Mouse (Mus musculus) adrenal gland, adult (tissue): ENCODE measurements around the gene Ift20.
"Not testable (repeated sequence)": the region's sequence is repeated elsewhere in the genome, so short reads cannot be mapped to it uniquely, and the experiment has no call there.

Experiments
- DNase-seq, 2 experiments: peaks; one replicate each; pipeline ENCODE4 v3.0.0; 2022 to 2023; ENCODE audit warnings: low spot score in 1 of 2; ENCODE audit not compliant: inconsistent age in 2 of 2

Ift20 gene

DNA sequence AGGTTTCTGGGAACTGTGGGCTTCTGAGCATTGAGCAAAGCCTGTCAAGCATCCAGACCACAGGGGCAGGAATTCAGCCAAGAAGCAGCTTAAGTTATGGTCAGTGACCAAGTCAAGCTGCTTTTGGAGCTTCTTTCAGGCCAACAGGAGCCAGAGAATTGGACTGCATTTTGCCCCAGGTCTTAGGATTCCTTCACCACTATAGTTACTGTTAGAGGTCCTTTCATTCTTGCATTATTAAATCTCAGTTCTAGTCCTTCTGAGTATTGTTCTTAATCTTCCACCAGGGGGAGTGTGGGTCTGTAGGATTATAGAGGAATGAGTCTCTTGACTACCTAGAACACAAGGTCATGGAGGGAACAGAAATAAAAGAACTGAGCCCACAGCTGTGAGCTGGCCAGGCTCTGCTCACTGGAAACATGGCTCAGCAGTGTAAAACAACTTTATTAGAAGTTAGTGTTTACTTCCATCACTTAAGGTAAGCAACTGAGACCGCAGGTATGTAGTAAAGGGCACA is 13.6 kb upstream of the Ift20 start:
- DNase-seq = peak in 1 of 2 experiments; percentile 66

DNA sequence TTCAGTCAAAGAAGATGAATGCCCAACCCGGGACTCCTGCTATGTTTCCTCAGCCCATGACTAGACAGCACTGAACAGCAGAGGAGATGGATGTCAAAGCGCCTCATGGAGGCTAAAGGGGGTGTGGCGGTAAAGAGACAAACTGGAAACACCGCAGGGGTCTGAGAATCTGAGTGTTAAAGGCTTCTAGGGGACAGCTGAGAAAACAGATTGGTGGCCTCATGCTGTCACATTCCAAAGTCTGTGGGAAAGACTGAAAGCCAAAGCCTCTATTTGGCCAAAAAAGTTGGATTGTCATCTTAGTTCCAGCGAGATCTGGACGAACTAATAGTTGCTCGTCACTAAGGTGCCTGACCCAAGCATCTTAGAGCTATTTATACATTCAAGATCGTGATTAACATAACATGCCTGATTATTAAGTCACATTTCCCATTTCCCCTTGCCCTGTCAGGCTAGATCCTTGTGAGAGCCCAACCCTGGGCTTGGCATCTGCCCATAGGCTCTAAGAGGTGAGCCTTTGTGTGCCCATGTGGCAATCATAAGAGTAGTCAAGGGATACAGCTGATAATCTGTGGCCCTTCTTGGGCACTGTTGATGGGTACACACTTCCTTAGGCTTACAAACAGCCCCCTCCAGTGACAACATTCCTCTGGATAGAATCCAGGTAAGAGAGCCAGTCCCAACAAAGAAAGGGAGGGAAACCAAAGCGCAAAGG is 12.8 kb upstream of the Ift20 start:
- no peak for DNase-seq

DNA sequence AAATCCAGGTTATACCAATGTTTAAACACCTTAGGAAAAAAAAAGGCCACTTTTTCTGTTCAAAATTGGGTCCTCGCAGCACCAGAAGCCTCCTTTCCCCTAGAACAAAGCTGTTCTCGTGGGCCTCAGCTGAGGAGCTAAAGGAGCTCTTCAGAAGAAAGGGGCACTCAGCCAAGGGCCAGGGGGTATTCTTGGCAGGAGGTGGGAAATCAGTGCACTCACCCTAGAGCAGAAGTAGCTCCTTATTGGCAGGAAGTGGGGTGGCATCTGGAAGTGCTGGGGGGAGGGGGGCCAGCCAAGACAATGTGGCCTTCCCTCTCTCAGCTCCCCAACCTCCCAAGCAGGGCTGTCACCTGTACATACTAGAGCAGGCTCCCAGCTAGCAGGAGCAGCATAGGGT is 11.3 kb upstream of the Ift20 start:
- DNase-seq = no peak

DNA sequence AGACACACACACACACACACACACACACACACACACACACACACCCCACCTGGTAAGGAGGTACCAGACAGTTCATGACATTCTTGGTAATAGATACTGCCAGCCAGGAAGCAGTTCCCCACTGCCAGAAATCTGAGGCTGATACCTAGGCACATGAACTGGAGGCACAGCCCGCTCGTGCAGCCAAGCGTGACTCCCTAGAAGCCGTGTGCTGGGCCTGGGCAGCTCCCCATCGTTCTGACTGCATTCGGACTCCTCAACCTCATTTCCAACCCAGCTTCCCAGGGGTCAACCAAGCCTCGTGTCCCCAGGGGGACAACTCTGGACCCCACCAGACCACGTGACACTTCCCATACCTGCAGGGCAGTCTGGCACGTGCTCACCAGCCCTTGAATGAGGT is 7.4 kb upstream of the Ift20 start:
- DNase-seq = no peak

DNA sequence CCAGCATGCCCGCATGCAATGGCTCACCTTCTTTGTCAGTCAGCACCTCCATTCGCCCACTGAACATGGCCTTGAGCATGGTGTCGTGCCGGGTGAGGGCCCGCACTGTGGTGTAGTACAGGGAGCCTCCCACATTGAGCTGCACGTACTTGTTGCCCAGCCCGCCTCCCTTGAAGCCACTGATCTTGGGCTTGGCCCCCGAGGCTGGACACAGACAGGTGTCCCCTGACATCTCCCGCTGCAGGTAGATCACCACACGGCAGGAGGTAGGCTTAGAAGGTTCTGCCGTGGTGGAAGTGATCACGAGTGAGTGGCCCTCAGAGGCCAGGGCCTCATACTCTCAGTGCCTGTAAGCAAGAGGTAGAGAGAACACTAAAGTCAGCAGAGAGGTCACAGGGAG is 6.2 kb upstream of the Ift20 start:
- no peak for DNase-seq

DNA sequence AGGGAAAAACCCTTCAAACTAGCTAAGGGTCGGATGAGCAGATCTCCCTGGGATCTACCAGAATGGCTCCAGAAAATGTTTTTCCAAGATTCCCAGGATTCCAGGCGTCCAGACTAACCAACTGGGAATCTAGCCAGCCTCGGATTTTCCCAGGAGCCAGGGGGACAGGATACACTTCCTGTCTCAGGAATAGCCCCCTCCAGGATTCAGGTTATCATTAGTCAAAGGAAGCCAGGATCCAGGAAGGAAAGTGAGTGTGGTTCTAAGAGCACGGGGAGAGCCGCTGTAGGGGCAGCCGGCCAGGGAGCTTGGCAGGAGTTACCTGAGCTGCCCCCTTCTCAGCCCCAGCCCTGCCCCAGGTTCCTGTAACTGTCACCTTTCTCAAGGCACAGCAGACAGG is 5.1 kb upstream of the Ift20 start:
- DNase-seq = peak; percentile 51 to 75

DNA sequence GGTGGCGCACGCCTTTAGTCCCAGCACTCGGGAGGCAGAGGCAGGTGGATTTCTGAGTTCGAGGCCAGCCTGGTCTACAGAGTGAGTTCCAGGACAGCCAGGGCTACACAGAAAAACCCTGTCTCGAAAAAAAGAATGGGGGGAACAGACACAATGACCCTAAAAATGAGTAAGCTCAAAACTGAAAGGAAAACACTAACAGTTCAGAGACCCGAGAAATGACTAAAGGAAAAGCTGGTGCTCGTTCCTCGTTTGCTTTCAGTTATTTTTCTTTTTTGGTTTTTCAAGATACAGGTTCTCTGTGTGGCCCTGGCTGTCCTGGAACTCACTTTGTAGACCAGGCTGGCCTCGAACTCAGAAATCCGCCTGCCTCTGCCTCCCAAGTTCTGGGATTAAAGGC is 4.6 kb upstream of the Ift20 start:
- DNase-seq = not testable (repeated sequence)

DNA sequence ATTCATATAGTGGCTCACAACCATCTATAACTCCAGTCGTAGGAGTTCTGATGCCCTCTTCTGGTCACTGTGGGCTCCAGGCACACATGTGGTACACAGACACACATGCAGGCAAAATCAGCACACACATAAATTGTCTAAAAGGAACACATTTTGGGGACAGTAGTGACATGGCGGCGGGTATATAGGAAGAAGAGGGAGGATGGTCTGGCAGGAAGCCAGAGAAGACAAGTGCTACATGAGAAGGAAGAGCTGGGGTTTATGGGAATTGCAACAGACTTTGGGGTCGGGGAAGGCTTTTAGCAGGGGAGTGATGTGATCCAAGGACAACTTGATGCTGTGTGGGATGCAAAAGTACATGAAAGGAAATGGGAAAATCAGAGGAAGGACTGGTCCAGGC is 1.6 kb upstream of the Ift20 start:
- DNase-seq = peak in 1 of 2 experiments; percentile 55

DNA sequence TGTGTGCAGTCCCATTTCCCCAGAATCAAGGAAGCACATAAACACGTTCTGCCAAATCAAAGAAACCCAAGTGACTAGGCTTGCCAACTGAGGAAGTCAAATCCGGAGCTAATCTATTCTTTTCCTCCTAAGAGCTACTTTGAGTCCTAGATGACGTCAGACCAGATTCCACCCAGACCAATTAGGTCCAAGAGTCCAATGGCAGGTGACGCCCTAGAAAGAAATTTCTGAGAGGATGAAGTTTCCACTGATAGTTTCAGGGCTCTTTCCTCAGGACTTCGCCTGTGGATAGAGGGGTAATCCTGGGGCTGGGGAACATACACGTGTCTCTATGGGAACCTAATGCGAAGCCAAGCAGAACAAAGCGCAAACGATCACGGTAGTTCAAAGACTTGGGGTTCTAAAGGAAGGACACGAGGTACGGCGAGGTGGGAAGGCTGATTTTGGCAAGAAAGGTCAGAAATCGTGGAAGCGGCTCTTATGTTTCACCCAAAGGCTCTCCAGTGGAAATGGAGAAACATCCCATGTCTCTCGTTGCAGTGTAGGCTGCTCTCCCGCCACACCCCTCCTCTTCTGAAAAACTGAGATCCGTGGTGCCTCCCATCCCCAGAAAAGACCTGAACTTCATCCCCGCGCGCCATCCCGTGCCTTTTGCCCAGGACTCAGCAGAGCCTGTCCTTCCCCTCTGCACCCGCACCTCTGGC is 633 bp upstream of the Ift20 start:
- peak; percentile 54 to 85 for DNase-seq

DNA sequence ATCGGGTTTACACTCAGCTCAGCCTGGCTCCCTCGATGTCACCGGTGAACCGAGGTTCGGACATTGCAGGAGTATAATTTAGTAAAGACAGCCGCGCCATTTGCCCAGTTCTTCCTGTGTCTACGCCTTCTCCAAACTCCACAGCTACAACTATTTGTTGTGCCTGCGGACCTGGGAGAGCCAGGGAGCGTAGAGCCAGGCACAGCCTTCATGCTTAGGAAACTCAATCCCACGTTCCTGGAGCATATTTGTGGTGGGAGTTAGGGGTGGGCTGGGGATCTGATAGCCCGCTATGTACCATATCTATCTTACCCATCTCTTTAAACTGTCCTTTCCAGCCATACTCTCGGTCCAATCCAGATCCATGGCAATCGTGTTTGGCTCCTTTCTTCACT is 526 bp downstream of the Ift20 start:
- DNase-seq = no peak

DNA sequence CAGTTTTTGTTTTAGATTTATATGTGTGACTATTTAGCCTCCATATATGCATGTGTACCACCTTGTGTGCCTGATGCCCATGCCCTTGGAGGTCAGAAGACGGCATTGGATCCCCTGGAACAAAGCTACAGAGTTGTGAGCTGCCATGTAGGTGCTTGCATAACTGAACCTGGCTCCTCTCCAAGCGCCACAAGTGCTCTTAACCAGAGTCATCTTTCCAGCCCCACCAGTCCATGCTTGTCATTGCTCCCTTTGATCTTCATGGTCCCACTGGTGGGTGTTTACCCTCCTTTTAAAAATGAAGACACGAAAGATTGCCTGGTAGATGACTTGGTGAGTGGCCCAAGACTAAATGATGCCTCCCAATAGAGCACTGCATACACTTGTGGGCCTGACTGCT is 4.2 kb downstream of the Ift20 start:
- DNase-seq = peak in 1 of 2 experiments; percentile 64

DNA sequence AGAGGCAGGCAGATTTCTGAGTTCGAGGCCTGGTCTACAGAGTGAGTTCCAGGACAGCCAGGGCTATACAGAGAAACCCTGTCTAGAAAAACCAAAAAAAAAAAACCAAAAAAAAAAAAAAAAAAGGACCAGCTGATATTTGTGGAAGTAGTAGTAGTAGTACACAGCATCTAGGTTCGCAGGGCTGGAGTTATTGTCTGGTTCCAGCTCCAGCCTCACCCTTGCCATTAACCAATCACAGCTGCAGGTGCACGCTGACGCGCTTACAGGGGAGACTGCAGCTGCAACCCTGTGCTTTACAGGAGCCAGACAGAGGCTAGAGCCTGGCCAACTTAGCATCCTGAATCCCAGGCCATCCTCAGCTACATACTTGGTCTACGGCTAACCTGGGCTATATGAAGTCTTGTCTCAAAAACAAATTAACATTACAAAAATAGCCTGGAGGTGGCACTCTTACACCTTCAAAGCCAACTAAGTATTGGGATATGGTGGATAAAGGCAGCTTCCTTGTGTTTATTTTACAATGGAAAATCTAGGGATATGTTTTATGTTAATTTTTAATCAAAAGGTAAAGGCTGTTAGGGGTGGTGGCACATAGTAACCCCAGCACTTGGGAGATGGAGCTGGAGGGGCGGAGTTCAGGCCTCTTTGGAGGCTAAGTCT is 8.4 kb downstream of the Ift20 start:
- no peak for DNase-seq

DNA sequence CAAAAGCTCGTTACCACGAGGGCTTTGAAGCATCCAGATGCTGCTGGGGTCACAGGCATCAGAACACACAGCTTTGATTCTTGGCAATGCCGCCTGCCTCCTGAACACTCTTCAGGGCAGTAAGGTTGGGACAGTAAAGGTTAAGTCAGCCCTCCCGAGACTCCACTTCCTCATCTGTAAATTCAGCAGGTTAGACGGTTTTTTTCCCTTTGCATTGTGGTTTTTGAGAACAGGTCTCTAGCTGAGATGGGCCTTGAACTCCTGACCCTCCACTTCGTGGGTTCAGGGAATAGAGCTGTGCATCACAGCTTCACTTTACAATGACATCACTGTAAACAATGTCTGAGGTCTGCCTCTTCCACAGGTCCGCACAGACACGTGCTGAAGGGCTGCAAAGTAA is 9.0 kb downstream of the Ift20 start:
- DNase-seq = no peak

DNA sequence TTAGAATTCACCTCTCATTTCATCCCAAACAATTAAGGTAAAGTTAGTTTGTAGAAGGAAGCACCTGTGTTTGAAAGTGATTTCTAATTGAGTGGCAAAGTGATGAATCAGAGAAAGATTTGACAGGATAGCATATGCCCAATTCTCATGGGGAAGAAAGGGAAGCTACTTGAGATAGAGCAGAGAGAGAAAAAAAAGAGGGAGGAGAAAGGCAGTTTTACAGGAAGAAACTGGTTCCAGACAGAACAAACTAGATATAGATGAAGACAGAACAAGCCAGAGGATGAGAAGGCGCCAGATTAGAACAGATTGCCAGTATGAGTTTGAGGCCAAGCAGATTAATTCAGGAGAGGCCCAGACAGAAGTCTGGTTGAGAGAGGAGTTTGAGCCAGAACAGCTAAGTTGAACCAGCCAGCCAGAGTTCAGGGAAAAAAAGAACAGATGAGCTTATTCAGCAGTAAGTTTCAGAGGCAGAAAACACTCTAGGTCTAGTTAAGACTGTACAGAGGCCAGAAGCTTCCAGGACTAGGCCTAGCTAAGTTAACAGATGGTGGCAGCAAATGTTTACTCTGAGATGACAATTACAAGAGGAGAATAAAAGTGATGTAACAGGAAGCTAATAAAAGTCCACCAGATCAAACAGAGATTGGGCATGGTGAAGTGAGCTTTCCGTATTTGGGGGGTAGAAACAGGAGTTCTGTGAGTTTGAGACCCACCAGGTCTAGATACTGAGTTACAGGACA is 11.7 kb downstream of the Ift20 start:
- no peak for DNase-seq

DNA sequence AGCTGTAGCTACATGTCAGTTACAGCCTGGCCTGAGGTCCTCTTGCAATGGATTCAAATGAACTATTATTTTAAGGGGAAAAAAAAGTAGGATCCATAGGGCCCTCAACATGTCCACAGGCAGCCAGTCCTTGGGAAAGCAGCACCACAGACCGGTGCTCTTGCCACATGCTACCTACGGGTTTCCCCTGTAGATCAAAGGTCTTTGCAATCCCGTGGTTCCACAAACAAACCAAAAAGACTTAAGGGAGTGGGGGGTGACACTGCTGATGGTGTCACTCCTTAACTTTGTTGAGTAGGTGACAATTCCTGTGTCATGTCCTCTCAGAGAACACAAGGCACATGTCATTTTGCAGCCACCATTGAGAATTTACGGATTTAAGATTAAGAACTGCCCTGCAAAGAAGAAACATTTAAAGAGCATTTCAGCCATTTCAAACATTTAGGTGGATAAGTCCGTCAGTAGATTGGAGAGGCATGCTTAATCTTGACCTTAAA is 13.4 kb downstream of the Ift20 start:
- DNase-seq = no peak

DNA sequence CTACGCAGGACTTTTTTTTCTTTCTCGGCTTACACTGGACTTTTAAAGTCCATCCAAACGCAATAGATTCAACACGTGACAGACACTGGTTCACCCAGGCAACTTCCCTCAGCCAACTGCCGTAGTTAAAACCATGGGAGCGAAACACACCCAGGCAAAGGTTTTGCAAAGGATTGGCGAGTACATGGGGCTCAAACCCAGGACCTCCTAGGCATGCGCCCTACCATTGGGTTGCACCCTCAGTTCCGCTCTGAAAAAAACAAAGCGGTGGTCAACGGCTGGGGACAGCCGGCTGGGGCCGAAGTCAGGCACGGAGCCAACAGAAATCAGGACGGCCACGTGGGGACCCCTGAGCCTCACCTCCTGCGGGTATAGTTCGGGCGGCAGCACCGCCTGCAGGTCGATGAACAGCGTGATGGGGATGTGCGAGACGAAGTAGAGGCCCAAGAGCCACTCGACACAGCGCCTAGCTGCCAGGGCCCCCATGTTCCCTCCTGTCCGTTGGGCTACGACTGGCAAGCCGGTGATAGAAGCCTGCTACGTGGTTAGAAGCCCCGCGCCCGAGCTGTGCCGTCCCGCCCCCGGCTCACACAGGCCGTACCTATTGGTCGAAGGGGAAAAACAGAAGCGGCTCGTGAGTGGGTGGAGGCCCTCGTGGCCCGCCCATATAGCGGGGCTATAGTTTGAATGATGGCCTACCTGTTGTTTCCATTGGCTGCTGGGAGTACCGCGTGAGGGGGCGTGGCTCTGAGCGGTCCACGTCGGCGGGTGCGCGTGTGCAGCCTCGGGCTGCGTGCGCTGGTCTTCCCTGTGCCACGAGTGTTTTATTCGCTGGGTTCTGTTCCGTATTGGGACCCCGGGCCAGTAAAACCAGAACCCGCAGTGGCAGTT is 14.3 kb downstream of the Ift20 start, which contains the start of gene Tmem97:
Gene Tmem97 (minus strand): TSS at position 610 of the 891 bp plus-strand sequence.
- peak; percentile 97 to 98 for DNase-seq

DNA sequence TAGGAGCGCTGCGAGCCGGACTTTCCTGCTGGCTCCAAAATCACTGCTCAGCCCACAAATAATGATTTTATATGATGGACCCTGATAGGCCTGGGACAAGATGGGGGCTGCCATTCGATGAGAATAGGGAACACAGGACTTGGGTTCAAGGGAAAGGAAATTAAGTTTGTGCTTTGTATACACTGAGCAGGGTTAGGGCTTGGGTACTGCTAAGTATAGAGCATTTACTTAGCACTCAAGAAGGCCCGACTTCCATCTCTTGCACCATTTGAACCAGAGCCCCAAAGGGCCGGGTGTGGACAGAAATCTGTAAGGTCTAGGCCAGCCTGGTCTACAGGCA is 14.9 kb downstream of the Ift20 start:
- no peak for DNase-seq

DNA sequence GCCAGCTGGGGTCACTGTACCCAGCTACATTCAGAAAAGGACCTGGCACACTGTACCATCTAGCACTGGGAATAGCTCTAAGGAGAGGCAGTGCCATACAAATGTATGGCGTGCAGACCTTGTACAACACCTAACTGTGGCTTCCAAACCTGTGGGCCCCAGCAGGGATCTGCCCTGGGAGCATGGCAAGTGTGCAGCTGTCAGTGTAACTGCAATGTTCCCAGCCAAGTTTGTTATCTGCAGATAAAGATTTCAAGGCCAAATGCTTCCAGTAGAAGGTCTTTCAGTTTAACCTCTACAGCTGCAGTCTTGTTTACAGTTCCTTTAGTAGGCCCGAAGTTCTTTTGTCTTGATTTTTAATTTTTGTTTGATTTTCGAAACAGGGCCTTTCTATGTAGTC is 19.5 kb downstream of the Ift20 start:
- DNase-seq = peak; percentile 69 to 87

DNA sequence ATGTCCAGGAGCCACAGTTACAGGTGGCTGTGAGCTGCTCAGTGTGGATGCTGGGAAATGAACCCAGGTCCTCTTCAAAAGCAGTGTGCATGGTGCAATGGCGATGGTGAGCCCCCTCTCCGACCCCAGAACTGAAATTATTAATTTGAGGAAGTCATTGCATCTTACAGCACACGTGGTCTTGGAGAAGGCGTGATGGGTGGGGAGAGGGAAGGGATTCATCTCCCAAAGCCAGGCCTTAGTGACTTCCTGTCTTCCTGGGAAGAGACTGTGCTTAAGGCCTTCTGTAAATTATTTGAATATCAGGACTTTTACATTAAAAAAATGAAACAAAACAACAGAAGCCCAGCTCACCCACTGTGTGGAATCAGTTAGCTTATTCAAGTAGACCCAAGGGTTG is 19.9 kb downstream of the Ift20 start:
- DNase-seq = no peak

DNA sequence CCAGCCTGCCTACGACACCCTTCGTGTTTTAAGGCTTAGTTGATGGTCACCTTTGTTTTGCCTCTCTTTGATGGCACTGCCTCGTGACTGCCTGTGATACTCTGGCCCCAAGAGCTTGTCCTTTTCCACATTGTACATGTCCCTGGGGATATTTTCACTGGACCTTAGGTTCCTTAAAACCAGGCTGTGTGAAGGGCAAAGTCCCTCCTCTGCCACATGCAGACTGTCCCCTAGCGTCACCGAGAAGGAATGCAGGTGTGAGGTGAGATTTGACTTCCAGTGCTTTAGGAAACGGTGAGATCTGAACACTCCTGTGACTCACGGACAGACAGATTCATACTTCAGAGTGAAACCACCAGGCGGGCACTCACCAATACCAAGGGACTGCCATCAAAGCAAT is 21.1 kb downstream of the Ift20 start:
- no peak for DNase-seq
